Mouse (Mus musculus) frontal cortex, postnatal 10 days (tissue): ENCODE data around the gene Sh3rf1.
A peak's percentile ranks its signal among the peaks of the same experiment; 100 is the strongest.
"Not testable (repeated sequence)": the region's sequence is repeated elsewhere in the genome, so short reads cannot be mapped to it uniquely, and the experiment has no call there.

Source experiments
- DNase-seq, 2 experiments: peaks; one replicate each; pipeline ENCODE4 v3.0.0; 2022; ENCODE audit warnings: low spot score in 2 of 2, mixed read lengths in 1 of 2

The Sh3rf1 gene

GRCm38 (mm10) chr8:61362301-61362913 lies 138.7 kb downstream of the Sh3rf1 start:
- no peak for DNase-seq

DNA sequence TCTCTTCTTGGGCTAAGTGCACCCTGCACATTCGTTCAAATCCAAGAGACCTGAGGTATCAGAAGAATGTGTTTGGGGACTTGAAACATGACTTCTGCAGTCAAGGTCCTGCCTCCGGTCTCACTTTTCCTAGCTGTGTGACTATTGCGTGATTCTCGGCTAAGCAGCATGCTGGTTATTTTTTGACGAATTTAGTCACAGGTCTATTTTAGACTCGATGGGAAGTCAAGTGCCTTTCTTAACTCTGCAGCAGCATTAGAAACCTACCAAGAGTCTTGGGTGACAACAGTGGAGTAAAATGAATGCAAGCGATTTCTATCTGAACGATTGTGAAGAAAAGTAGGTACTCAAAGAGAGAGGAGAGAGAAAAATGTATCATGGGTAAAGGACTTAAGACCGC lies 149.6 kb downstream of the Sh3rf1 start:
- no peak for DNase-seq

- no peak for DNase-seq
Measured at GRCm38 (mm10) chr8:61374059-61374755, 150.5 kb downstream of the Sh3rf1 start.

DNA sequence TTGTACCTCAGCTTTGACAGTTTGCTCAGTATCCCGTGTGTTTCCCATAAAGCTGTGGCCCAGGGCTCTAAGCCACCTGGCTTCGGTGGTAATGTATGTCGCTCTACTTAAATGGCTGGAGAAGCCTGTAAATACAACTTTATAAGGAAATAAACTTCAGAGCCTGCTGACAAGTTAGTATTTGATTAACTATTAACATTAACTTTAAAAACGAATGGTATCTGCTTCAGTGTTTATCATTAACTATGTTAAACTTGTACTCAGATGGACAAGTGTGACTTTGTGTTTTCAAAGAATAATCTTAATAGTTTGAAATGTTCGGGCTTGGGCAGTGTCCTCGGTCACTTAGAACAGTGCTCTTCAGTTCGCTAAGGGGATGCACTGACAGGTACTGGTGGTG lies 151.5 kb downstream of the Sh3rf1 start:
- no peak for DNase-seq

- DNase-seq: no peak
Measured at GRCm38 (mm10) chr8:61378847-61379698, 155.4 kb downstream of the Sh3rf1 start.

DNA sequence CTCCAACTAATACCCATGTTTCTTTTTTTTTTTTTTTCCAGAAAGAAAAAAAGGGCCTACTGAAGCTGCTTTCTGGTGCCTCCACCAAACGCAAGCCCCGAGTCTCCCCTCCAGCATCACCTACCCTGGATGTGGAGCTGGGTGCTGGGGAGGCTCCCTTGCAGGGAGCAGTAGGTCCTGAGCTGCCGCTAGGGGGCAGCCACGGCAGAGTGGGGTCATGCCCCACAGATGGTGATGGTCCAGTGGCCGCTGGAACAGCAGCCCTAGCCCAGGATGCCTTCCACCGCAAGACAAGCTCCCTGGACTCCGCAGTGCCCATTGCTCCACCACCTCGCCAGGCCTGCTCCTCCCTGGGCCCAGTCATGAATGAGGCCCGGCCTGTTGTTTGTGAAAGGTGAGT lies 160.9 kb downstream of the Sh3rf1 start:
- DNase-seq: no peak

GRCm38 (mm10) chr8:61385502-61386191 lies 162.0 kb downstream of the Sh3rf1 start:
- no peak for DNase-seq

- peak; percentile 23 to 25 for DNase-seq
Measured at GRCm38 (mm10) chr8:61386645-61387044, 163.0 kb downstream of the Sh3rf1 start.

DNA sequence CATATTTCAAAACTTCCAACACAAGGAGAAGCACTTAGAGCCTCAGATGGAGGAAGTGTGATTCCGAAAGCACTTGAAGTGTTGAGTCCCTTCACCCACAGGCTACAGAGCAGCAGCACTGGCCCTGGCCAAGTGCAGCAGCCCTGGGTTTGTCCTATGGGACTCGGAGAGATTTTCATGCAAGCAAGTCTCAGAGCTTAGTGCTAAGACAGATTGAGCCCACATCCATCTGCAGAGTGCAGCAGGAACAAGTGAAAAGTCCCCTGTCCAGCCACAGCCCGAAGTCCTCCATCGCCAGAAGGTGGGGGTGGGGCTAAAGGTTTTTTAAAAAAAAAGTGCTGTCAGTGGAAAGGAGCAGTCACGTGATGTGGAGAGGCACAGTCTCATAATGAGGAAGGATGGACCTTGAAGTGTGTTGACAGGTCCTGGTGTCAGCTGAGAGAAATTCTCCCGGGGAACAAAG lies 163.9 kb downstream of the Sh3rf1 start:
- DNase-seq: no peak

GRCm38 (mm10) chr8:61388341-61388740 lies 164.7 kb downstream of the Sh3rf1 start:
- DNase-seq: no peak

- no peak for DNase-seq
Measured at GRCm38 (mm10) chr8:61390307-61391057, 166.8 kb downstream of the Sh3rf1 start.

GRCm38 (mm10) chr8:61391058-61391434 lies 167.4 kb downstream of the Sh3rf1 start:
- DNase-seq: no peak

GRCm38 (mm10) chr8:61397139-61397538 lies 173.5 kb downstream of the Sh3rf1 start:
- DNase-seq: no peak

- DNase-seq: no peak
Measured at GRCm38 (mm10) chr8:61397755-61398154, 174.1 kb downstream of the Sh3rf1 start.

GRCm38 (mm10) chr8:61402861-61403260 lies 179.2 kb downstream of the Sh3rf1 start:
- DNase-seq: no peak

DNA sequence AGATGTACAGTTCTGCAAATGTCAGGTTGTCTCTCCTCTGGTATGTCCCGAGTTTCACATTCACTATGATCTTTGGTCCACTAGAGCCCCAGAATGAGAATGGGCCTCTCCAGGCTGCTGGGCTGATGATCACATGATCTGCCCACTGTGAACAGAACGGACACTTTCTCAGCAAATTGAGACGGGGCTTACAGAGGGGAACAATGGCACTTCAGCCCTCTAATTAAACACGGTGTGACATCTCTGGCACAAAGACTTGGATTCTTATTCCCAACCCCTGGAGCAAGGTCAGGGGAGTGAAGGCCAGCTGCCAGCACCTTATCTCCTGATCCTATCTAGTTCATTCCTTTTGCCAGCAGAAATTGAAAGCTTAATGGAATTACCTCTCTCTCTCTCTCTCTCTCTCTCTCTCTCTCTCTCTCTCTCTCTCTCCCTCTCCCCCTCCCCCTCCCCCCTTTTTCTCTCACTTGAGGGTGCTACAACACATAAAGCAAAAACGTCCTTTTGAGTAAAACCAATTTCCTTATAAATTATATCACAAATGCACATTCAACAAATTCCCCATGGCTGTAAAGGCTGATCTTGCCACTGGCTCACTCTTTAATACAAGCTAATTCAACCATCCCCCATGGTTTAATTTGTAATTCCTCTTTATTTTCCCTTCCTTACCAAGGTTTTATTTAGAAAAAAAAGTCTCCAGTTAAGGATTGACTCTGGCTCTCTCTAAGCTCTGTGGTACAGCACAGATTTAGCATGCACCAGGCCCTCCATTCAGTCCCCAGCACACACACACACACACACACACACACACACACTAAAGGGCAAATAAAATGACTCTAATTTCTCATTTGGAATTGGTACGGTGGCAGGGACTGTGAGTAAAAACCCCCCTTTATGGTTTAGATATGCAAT lies 179.8 kb downstream of the Sh3rf1 start:
- DNase-seq: no peak

DNA sequence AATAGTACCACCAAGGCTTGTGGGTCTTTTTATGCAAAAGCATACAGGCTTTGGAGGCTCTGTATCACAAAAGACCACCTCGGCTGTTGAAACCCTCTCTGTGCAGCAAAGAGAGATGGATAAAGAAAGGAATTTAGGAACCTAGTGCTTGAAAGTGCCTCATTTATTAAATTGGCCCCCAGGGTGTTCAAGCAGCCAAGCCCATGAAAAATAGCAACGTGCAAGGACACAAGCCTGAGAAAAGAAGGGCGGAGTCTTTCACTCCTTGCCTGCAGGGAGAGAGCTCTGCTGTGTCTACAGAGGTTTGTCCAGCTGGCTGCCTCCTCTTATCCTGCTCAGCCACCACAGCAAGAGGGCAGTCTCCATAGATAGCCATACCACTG lies 180.5 kb downstream of the Sh3rf1 start:
- DNase-seq: no peak

DNA sequence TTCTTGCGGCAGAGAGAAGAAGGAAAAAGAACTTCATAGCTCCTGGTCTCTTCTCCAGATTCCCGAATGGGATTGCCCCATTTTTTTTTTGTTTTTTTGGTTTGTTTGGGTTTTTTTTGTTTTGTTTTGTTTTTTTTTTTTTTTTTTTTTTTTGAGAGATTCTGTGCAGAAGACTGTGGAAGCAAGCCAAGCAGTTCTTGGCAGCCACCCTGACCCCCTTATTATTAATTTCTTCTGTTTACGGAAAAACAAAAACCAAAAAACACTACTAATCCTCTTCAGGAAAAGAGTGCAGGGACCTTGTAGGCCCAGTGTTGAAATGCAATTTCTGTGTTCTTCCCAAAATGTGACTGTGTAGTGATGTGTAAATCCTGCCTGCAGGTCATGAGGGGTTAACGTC lies 185.4 kb downstream of the Sh3rf1 start:
- no peak for DNase-seq

DNA sequence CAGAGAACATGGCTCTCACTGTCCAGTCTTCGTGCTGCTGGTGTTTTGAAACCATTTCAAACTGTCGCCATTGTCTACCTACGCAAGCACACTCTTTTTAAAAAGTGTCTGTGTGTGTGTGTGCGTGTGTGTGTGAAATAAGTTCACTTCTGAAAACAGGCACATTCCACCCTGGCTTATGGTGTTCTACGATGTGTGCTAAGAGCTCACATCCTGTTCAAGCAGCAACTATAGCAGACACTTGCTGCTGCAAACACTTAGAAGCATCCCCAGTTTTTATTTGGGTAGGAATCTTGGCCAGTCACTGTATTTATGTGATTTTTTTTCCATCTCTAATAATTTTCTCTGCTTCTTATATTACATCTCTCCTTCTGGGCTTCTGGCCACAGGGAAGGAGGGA lies 186.0 kb downstream of the Sh3rf1 start:
- not testable (repeated sequence) for DNase-seq

DNA sequence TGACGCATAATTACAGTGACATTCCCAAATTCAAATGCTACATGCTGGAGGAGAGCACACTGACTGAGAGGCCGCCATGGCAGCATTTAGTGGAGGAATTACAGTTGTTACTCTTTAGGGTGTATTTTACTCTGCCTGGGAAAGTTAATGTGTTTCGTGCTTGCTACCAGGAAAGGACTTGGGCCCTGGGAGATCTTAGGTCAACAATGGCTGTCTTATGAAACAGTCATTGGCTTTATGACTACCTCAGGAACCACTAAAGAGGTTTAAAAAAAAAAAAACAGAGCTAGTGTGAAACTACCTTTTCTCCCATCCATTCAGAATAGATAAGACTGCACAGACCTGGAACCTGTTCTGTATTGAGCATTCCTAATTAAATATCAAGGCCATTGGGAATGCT lies 195.8 kb downstream of the Sh3rf1 start:
- DNase-seq: no peak
